Mouse (Mus musculus): ENCODE measurements around the gene Map3k15.

Gene Map3k15

GRCm38 (mm10) chrX:159988002-159988960 lies at the start of gene Map3k15:
Gene Map3k15, plus strand, starts transcription at chrX:159988433.
- in situ Hi-C loops (cut with MboI, MseI), result loop anchor here (10.0 kb wide), 1 partner anchor 127 kb away; no protein-coding TSS in a partner anchor

GRCm38 (mm10) chrX:159942569-159942968 lies 45.7 kb upstream of the Map3k15 start:
- in situ Hi-C loops (cut with MboI, MseI), result no loop called here

- in situ Hi-C loops (cut with MboI, MseI), result no loop called here
These were observed 44.6 kb upstream of the Map3k15 start for GRCm38 (mm10) chrX:159943586-159943985.

DNA sequence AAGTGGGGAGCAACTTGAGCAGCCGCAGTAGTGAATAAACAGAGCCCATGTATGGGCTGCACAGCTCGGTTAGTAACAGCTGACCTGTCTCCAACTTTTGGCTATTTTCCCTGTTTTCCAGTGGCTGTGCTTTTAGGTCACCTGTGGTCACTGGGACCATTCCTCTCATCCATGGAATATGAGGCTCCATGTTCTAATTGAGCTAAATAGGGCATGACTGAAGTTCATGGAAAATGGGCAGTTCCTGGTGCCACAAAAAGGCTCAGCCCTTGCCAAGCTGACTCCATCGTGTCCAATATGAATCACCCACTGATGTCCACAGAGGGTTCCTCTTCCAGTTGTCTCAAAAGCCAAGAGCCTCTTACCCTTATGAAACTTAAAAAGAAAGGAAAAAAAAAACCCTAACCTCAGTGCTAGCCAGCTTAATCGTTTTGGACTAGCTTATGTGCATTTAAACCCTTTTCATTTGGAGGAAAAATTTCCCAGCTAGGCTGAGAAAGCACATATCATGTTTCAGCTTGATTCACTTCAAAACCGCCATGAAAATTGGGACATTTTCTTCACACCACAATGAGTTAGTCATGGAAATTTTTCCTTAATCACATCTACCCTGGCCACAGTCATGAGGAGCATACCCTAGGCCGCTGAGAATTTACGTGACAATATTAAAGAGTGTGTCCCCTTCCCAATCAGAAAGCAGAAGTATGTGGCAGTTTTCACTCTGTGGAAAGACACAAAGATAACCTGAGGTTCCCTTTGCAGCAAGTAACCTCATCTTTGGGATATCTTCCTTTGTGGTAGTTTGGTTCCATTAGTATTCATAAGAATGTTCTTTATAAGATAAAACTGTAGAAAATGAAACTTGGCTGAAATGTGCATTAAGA lies 34.4 kb upstream of the Map3k15 start:
- in situ Hi-C loops (cut with MboI, MseI), result no loop called here

GRCm38 (mm10) chrX:159954430-159954779 lies 33.8 kb upstream of the Map3k15 start:
- in situ Hi-C loops (cut with MboI, MseI), result no loop called here

DNA sequence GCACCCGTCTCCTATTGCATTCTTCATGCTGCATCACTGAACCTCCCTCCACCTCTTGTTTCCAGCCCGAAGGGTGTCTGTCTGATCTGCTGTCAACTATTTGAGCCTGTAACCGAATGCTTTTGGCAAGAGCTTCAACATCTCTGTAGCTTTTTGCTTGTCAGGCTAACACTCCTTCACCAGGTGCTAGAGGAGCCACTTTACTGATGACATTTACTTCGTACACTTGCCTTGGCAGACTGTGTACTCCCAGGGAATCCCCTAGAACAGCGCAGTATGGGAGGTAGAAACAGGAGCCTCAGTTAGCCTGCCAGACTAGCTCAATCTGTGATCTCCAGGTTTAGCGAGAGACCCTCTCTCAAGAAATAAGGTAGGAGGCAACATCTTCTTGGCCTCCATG lies 32.8 kb upstream of the Map3k15 start:
- in situ Hi-C loops (cut with MboI, MseI), result no loop called here

DNA sequence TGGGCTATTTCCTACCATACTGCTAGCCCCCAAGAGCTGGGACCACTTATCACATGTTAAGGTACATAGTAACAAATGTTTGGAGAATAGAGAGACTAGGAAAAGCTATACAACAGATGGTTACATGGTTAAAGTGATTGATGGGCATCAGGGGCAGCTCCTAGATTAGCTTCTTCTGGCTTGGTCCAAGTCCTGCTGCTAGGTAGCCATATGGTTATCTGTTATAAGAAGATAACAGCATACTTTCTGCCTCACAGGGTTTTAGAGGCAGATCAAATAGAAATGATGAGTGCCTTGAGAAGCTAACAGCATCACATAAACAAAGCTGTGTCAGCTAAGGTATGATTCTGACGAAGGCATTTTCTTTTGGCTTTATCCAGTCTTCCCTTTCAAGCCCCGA lies 26.8 kb upstream of the Map3k15 start:
- in situ Hi-C loops (cut with MboI, MseI), result loop anchor here (10.0 kb wide), 1 partner anchor 337 kb away; the partner anchor contains the start of gene Sh3kbp1

DNA sequence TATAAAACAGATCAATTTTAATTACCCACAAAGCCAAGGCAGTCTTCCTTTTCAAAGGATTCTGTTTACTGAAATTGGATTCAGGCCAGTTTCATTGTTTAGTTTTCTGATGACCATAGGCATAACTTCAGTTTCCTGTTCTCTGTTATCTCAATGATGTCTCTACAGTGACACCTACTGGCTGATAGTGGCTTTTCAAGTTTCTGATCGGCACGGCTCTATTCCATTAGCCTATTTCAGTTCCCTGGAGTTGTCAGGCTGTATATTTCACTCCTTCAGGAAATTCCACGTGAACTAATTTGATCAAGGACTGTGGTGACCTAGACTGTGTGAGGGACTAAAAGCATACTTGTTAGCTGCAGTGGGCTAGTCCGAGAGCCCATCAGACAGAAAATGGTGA lies 25.0 kb upstream of the Map3k15 start:
- in situ Hi-C loops (cut with MboI, MseI), result loop anchor here (10.0 kb wide), 1 partner anchor 338 kb away; the partner anchor contains the start of gene Sh3kbp1

GRCm38 (mm10) chrX:159963925-159964324 lies 24.3 kb upstream of the Map3k15 start:
- in situ Hi-C loops (cut with MboI, MseI), result loop anchor here (10.0 kb wide), 1 partner anchor 339 kb away; the partner anchor contains the start of gene Sh3kbp1

- in situ Hi-C loops (cut with MboI, MseI), result loop anchor here (10.0 kb wide), 1 partner anchor 344 kb away; the partner anchor contains the start of gene Sh3kbp1
These were observed 19.2 kb upstream of the Map3k15 start for GRCm38 (mm10) chrX:159969025-159969424.

DNA sequence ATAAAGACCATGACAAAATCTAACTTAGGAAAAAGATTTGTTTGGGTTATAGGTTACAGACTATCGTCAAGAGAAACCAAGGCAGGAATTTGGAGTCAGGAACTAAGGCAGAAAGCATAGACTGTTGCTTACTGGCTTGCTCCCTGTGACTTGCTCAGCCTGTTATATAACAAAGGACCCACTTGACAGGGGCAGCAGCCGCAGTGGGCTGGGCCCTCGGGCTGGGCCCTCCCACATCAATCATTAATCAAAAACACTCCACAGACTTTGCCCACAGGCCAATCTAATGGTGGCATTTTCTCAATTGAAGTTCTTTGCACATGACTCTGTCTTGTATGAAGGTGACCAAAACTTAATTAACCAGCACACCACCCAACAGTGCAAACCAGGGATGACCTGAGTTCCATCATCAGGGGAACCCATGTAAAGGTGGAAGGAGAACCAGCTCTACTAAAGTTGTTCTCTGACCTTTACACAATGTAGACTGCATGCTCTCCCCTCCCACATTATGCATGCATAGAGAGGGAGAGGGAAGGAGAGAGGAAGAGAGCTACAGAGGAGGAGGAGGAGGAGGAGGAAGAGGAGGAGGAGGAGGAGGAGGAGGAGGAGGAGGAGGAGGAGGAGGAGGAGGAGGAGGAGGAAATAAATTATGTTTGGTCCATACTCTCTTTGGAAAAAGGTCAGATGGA lies 17.0 kb upstream of the Map3k15 start:
- in situ Hi-C loops (cut with MboI, MseI), result no loop called here

DNA sequence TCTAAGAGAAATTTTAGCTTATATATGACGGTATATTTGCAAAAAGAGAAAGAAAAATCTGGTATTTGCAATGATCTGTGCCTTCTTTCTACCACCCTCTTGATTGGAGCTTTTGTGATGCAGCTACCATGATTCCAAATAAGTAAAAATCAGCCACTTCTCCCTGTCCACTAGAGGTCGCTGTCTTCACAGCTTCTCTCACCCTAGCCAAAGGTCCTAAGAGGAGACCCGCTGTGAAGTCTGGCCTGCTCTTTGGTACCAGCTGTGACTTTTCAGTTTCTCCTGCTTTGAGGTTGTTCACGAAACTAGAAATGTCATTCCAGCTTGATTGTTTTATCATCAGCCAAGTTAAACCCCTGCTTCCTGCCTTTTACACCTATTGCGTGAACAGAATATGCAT lies 14.5 kb upstream of the Map3k15 start:
- in situ Hi-C loops (cut with MboI, MseI), result no loop called here

GRCm38 (mm10) chrX:159976243-159976642 lies 12.0 kb upstream of the Map3k15 start:
- in situ Hi-C loops (cut with MboI, MseI), result no loop called here

DNA sequence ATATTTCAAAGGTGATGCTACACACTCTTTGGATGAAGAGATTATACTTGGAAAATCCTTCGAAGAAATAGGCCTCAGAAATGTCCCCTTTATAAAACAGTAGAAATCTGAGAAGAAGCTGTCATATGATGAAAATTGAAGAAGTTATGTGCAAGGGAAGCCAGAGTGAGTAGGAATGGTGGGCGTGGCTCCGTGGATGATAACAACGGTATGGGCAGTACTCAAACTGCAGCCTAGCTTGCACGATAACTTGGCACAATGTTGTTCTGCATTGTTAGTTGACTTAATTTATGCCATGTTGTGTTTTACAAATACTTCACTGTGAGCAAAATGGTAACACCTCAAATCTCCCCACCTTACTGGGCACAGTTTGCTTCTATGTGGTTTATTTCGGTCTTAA lies 7.6 kb downstream of the Map3k15 start:
- in situ Hi-C loops (cut with MboI, MseI), result no loop called here

DNA sequence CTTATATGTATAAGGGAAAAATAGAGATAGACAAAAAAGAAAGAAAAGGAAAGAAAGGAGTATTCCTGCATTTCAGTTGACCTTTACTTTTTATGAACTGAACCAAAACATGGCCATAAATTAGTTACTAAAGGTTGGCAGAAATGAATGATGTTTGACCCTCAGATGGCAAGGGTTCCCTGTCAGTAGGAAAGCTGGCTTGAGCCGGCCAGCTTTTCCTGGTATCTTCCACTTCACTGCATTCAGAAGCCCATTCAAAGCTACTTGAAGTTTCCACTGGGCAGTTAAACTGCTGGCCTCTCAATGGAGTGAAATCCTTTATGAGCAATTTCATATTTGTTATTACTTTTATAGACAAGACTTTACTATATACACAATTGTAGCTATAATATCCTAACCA lies 65.1 kb downstream of the Map3k15 start:
- in situ Hi-C loops (cut with MboI, MseI), result no loop called here

GRCm38 (mm10) chrX:160054643-160055042 lies 66.4 kb downstream of the Map3k15 start:
- in situ Hi-C loops (cut with MboI, MseI), result no loop called here

DNA sequence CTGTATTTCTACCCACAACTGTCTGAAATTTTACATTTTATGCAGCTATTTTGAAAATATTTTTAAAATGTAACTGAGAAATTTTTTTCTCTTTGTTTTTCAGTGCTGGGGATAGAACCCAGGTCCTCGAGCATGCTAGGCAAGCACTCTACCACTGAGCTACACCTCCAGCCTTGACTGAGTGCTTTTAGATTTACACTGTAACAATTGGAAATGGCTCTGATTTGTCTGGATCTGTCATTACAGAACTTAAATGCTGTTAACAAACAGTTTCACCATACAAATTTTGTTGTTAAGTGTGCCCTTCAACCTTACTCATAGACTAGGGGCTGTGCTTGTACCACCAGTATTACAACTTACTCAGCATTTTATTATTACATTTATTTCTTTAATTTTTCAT lies 103.7 kb downstream of the Map3k15 start:
- in situ Hi-C loops (cut with MboI, MseI), result no loop called here

DNA sequence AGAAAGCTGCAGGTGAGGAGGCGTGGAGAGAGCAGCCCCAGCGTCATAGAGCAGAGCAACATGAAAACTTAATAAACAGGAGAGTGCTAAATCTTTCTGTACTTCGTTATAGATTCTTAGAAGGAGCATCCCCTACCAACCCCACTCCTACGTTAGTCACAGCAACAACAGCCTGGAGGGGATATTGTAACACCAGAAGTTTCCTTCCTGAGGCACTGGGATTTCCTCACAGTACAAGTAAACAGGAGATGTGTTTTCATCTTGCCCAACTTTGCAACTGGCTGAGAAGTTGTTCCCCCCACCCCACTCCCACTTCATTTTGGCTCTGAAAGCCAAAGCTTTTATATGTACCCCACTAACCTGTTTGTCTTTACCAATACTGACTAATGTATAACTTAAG lies 119.6 kb downstream of the Map3k15 start:
- in situ Hi-C loops (cut with MboI, MseI), result loop anchor here (10.0 to 25.0 kb wide), 2 partner anchors 496 to 623 kb away; no protein-coding TSS in a partner anchor

DNA sequence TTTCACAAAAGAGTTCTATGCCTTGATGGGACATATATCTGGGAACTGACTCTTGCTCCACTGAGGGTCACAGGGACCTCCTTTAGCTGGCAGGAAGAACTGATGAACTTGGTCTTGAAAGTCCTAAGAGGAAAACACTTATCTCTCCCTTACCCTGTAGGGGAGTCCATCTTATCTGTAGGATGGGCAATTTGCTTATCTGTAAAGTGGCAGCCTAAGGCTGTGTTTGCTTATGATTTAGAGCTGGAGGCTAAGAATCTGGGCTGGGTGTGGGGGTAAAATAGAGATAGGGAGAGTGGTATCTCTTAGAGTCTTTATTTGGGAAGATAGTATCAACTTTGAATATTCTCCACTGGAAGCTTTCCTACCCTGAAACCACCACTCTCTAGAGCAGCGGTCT lies 125.5 kb downstream of the Map3k15 start:
- in situ Hi-C loops (cut with MboI, MseI), result loop anchor here (10.0 to 25.0 kb wide), 2 partner anchors 129 to 501 kb away; partner anchors contain the start of gene Map3k15

- in situ Hi-C loops (cut with MboI, MseI), result loop anchor here (10.0 to 25.0 kb wide), 2 partner anchors 131 to 504 kb away; partner anchors contain the start of gene Map3k15
These were observed 127.8 kb downstream of the Map3k15 start for GRCm38 (mm10) chrX:160116074-160116473.

DNA sequence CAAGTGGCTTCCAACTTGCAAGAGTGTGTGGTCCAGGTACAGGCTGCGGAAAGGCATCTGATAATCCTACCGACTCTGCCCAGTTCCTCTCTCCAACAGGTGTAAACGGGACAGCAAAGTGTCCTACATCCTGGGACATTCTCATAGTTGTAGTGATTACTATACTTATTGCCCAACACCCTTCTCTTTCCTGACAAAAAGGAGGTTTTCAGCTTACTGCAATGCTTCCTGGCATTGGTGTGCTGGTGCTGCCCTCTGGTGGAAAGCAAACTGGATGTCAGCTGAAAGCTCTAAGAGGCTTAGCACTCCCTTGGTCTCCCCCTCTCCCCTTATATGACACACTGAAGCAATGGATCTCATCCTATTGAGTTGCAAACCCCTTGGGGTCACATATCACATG lies 128.4 kb downstream of the Map3k15 start:
- in situ Hi-C loops (cut with MboI, MseI), result loop anchor here (10.0 to 25.0 kb wide), 2 partner anchors 132 to 504 kb away; partner anchors contain the start of gene Map3k15

All from T-helper 2 cell (primary cell).